Mouse (Mus musculus) embryonic fibroblast, embryonic 13.5 days (primary cell): ENCODE results near the gene H2-Q10.
"Not testable (repeated sequence)": the region's sequence is repeated elsewhere in the genome, so short reads cannot be mapped to it uniquely, and the experiment has no call there.

Experiments
- CTCF ChIP-seq: IDR thresholded peaks from 2 replicates; pipeline ENCODE4 v1.5.1; 2011; ENCODE audit warnings: mild to moderate bottlenecking, control low read depth, low read length, moderate library complexity, borderline replicate concordance; ENCODE audit not compliant: insufficient read depth
- POLR2A ChIP-seq: IDR thresholded peaks from 2 replicates; pipeline ENCODE4 v1.6.1; 2011; ENCODE audit warnings: low read depth, mild to moderate bottlenecking, control low read depth, low read length, moderate library complexity

GRCm38 (mm10) chr17:35425474-35425873, 44.4 kb upstream of the H2-Q10 start:
- not testable (repeated sequence) for TF ChIP-seq CTCF, POLR2A
